Mouse (Mus musculus): ENCODE data around the gene Shc4.
A peak's percentile ranks its signal among the peaks of the same experiment; 100 is the strongest.

Shc4 gene

GRCm38 (mm10) chr2:125684559-125685440 is 39.1 kb downstream of the Shc4 start:
- no peak for DNase-seq (ENCODE audit: low spot score in 2 of 2)

- DNase-seq (ENCODE audit: low spot score in 2 of 2), result no peak
These were observed 40.1 kb downstream of the Shc4 start for GRCm38 (mm10) chr2:125683895-125684294.

- no peak for DNase-seq (ENCODE audit: low spot score in 2 of 2)
These were observed 42.1 kb downstream of the Shc4 start for GRCm38 (mm10) chr2:125681811-125682210.

GRCm38 (mm10) chr2:125672957-125673631 is 50.9 kb downstream of the Shc4 start, which contains the start of gene Eid1:
TSS of gene Eid1 (plus strand) at chr2:125673095.
- peak; percentile 55 to 69 for DNase-seq (ENCODE audit: low spot score in 2 of 2)

- DNase-seq (ENCODE audit: low spot score in 2 of 2), result peak in 1 of 2 experiments; percentile 9
These were observed 51.4 kb downstream of the Shc4 start for GRCm38 (mm10) chr2:125672568-125672956.

GRCm38 (mm10) chr2:125670846-125671245 is 53.1 kb downstream of the Shc4 start:
- DNase-seq (ENCODE audit: low spot score in 2 of 2), result no peak

GRCm38 (mm10) chr2:125667721-125668120 is 56.2 kb downstream of the Shc4 start:
- no peak for DNase-seq (ENCODE audit: low spot score in 2 of 2)

GRCm38 (mm10) chr2:125667184-125667583 is 56.8 kb downstream of the Shc4 start:
- no peak for DNase-seq (ENCODE audit: low spot score in 2 of 2)

GRCm38 (mm10) chr2:125666668-125667067 is 57.3 kb downstream of the Shc4 start:
- DNase-seq (ENCODE audit: low spot score in 2 of 2), result peak in 1 of 2 experiments; percentile 21

DNA sequence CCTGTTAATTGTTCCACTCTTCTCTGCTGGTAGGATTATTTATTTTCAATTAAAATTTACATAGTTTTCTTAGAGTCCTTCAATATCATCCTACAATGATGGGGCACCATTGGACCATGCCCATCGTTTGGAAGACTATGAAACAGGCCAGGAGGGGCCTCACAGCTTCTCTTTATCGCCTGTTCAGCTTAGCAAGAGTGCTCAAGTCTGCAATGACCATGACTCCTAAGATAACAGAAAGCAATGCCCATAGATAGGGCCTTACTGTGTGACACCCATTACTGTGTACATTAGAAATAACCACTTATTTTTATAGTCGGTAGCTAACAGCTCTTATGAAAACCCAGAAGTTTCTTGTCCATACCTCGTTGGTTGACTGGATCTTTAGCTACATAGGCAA is 58.0 kb downstream of the Shc4 start:
- no peak for DNase-seq (ENCODE audit: low spot score in 2 of 2)

DNA sequence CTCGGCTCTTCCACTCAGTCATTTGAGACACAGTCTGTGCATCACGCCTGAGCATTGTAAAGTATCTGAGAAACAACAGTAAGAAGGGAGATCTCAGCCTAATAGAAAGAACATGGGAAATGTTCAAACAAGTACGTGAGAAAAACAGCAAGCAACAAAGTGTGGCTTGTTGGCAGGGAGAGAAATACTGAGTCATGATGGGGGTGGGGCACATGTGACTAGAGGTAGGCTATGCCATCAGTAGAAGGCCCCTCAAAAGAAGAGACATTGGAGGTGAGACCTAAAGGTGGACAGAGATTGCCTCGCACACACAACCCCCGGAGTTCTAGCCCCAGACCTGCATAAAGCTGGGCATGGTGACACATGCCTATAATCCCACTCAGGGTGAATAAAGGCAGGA is 58.7 kb downstream of the Shc4 start:
- no peak for DNase-seq (ENCODE audit: low spot score in 2 of 2)

DNA sequence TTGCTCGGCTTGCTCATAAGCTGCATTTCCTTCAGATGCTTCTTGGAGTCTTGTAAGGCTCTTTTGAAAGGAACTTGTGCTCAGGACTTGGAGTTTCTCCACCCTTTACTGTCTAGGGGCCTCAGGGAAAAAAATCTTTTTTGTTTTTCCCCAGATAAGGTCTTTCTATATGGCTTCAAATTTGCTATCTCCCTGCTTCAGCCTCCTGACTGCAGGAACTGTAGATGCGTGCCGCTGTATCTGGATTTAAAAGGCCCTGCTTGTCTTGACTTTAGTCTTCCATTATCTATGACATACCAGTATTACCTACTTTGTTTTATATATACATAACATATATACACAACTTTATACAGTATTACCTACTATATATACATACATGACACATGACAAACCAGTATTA is 61.4 kb downstream of the Shc4 start:
- DNase-seq (ENCODE audit: low spot score in 2 of 2), result no peak

DNA sequence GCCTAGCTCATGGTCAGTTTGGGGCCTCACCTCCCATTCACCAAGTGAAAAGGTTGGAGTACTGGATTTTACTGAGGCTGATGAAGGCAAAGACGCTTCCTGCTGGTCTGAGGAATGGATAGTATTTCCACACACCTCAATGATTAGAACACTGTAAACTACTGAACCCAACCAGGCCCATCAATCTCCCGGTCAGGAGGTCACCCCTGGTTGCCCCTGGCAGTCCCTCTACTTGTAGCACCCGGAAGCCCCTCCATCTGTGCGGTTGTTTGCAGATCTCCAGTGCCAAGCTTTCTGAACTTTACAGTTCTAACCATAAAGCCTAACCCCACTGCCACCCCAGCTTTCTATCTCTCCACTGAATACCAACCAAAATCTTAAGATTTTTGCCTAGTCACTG is 62.8 kb downstream of the Shc4 start:
- DNase-seq (ENCODE audit: low spot score in 2 of 2), result no peak

DNA sequence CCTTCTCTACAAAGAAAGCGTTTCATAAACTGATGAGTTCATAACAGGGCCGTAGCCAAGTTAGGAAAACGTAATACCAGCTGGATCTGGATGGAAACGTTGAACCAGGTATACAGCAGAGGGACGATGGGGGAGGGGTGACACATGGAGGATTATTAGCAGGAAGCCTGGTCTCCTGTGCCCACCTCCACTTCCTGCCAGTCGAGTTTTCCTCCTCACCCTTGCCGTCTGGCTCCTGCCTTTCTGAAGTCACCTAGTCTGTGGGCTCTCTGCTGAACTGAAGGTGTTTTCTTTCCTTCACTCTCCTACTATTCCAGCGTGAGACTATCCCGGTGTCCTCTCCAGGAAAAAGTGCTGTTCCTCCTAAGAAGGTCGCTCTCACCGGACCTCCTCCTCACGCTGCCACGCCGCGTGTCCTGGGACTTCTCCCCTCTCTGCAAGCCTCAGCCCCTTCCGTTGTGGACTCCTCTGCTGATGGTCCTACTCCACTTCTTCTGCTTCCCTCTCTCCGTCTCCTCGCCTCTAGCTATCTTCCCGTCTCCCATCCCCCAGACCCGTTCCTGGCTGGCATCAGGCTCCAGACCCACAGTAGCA is 63.3 kb downstream of the Shc4 start:
- DNase-seq (ENCODE audit: low spot score in 2 of 2), result no peak

GRCm38 (mm10) chr2:125659823-125660536 is 64.0 kb downstream of the Shc4 start:
- peak in 1 of 2 experiments; percentile 52 for DNase-seq (ENCODE audit: low spot score in 2 of 2)

- DNase-seq (ENCODE audit: low spot score in 2 of 2), result no peak
These were observed 68.6 kb downstream of the Shc4 start for GRCm38 (mm10) chr2:125655391-125655790.

DNA sequence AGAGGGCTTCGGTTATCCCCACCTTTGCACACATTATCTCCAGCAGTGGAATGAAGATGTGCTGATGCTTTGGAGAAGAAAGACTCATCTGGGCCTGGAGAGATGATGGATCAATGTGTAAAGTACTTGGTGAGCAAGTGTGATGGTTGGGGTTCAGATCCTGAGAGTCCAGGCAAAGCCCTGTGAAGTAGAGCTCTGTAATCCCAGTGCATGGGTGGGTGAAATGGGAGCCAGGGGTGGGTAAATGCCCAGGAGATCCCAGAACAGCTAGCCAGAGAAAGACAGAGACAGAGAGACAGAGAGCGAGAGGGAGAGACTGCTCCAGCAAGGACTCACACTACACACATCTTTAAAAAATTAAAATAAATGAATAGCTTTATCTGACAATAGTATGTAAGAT is 70.7 kb downstream of the Shc4 start:
- DNase-seq (ENCODE audit: low spot score in 2 of 2), result no peak

GRCm38 (mm10) chr2:125651563-125651962 is 72.4 kb downstream of the Shc4 start:
- DNase-seq (ENCODE audit: low spot score in 2 of 2), result no peak

- DNase-seq (ENCODE audit: low spot score in 2 of 2), result no peak
These were observed 73.1 kb downstream of the Shc4 start for GRCm38 (mm10) chr2:125650742-125651352.

- DNase-seq (ENCODE audit: low spot score in 2 of 2), result no peak
These were observed 73.9 kb downstream of the Shc4 start for GRCm38 (mm10) chr2:125650038-125650437.

DNA sequence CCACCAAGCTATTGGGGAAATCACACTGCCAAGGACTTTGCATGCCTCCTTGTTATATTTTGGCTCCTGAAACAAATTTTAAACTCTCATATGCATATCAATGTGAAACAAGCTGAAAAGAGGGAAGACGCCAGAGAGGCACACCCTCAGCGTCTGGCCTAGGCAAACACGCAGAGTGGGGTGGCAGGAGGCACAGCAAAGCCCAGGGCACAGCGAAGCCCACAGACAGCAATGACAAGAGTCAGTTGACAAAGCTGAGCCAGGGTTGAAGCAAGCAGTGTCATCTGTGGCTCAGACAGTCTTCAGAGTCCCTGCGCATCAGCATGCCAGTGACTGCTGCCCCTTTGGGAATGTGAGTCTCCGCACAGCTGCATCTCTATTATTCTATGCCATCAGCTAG is 79.0 kb downstream of the Shc4 start:
- no peak for DNase-seq (ENCODE audit: low spot score in 2 of 2)

DNA sequence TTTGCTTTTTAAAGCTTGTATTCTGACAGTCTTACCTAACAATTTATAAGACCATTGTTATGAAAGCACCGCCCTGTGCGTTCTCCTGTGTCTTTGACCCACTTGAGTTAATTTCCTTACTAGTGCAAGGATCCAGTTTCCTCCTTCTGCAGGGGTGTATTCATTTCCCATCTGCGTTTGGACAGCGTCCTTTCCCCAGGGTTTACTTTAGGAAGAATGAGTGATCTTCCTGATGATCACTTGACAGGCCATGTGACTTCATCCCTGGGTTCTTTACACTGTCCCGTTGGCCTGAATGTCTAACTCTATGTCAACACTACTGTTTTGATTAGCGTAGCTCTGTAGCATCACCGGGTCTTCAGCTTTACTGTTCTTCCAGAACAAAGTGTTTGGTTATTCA is 86.6 kb downstream of the Shc4 start:
- DNase-seq (ENCODE audit: low spot score in 2 of 2), result no peak

Data from spleen, postnatal 14 days (tissue).